Mouse (Mus musculus) MEL (cell line): ENCODE results near the gene Dpysl5. TPM values are rescaled to one million over a fixed set of nuclear protein-coding genes. Genes with fewer than 3 reads are reported as not detected.
A peak's percentile ranks its signal among the peaks of the same experiment; 100 is the strongest.

Experiments
- DNase-seq: peaks from one replicate; pipeline ENCODE4 v3.0.0; 2011; ENCODE audit warnings: low read depth, low spot score
- H3K27ac ChIP-seq: 2 replicates; pipeline ENCODE4 v1.5.1; 2012; ENCODE audit warnings: low read depth, mild to moderate bottlenecking, control low read depth, low read length, moderate library complexity; ENCODE audit not compliant: control insufficient read depth
- H3K27me3 ChIP-seq, 2 experiments: fragments of 150-350 bp in 1 of 2; sonication (generic) in 1 of 2; 2 replicates each; pipeline ENCODE4 v1.6.1; 2012; ENCODE audit warnings: low read length in 2 of 2, mild to moderate bottlenecking in 2 of 2, improper control_type of control experiment in 1 of 2, moderate library complexity in 1 of 2; ENCODE audit not compliant: insufficient read depth in 2 of 2, control insufficient read depth in 1 of 2
- H3K36me3 ChIP-seq, 2 experiments: 2 replicates each; pipeline ENCODE4 v1.6.1; 2012 to 2014; ENCODE audit warnings: low read length in 2 of 2, improper control_type of control experiment in 1 of 2, inconsistent platforms in 1 of 2, mild to moderate bottlenecking in 1 of 2; ENCODE audit not compliant: insufficient read depth in 2 of 2, control insufficient read depth in 1 of 2
- H3K4me1 ChIP-seq, 2 experiments: fragments of 150-350 bp in 1 of 2; sonication (generic) in 1 of 2; 2 replicates each; pipeline ENCODE4 v1.6.1; 2012; ENCODE audit warnings: low read length in 2 of 2, improper control_type of control experiment in 1 of 2, mild to moderate bottlenecking in 1 of 2; ENCODE audit not compliant: insufficient read depth in 2 of 2, control insufficient read depth in 1 of 2
- H3K4me3 ChIP-seq, 2 experiments: fragments of 150-350 bp in 1 of 2; sonication (generic) in 1 of 2; 2 replicates each; pipeline ENCODE4 v1.5.1; 2012; ENCODE audit warnings: low read depth in 2 of 2, low read length in 2 of 2, mild to moderate bottlenecking in 2 of 2, moderate library complexity in 2 of 2, control low read depth in 1 of 2, improper control_type of control experiment in 1 of 2; ENCODE audit not compliant: control insufficient read depth in 1 of 2, insufficient read depth in 1 of 2
- H3K79me2 ChIP-seq: 2 replicates; pipeline ENCODE4 v1.6.1; 2012; ENCODE audit warnings: mild to moderate bottlenecking, low read length, moderate library complexity; ENCODE audit not compliant: control insufficient read depth, poor library complexity, insufficient read depth
- H3K9ac ChIP-seq: 2 replicates; pipeline ENCODE4 v1.6.1; 2012; ENCODE audit warnings: low read depth, mild to moderate bottlenecking, control low read depth, low read length, moderate library complexity; ENCODE audit not compliant: control insufficient read depth, poor library complexity, severe bottlenecking
- H3K9me3 ChIP-seq: fragments of 150-350 bp; sonication (generic); replicated peaks from 2 replicates; pipeline ENCODE4 v1.6.1; 2012; ENCODE audit warnings: mild to moderate bottlenecking, low read length, improper control_type of control experiment, moderate library complexity; ENCODE audit not compliant: insufficient read depth
- BHLHE40 ChIP-seq: IDR thresholded peaks from 2 replicates; pipeline ENCODE4 v1.6.1; 2012; ENCODE audit warnings: low read depth, mild to moderate bottlenecking, inconsistent platforms, low read length, improper control_type of control experiment, borderline replicate concordance
- CHD1 ChIP-seq: IDR thresholded peaks from 2 replicates; pipeline ENCODE4 v1.6.1; 2012; ENCODE audit warnings: low read depth, mild to moderate bottlenecking, inconsistent platforms, low read length, improper control_type of control experiment
- CHD2 ChIP-seq: IDR thresholded peaks from 2 replicates; pipeline ENCODE4 v1.6.1; 2011; ENCODE audit warnings: low read length, improper control_type of control experiment
- CTCF ChIP-seq, 3 experiments: IDR thresholded peaks in 2 of 3; conservative IDR thresholded peaks in 1 of 3; 2 replicates each; pipeline ENCODE4 v1.5.1; 2011 to 2012; ENCODE audit warnings: low read length in 3 of 3, low read depth in 2 of 3, mild to moderate bottlenecking in 2 of 3, improper control_type of control experiment in 1 of 3, inconsistent platforms in 1 of 3, mixed read lengths in 1 of 3, moderate library complexity in 1 of 3; ENCODE audit not compliant: control insufficient read depth in 1 of 3, insufficient read depth in 1 of 3, poor library complexity in 1 of 3, severe bottlenecking in 1 of 3
- E2F4 ChIP-seq: IDR thresholded peaks from 2 replicates; pipeline ENCODE4 v1.6.1; 2011; ENCODE audit warnings: low read depth, low read length, improper control_type of control experiment, borderline replicate concordance
- ELF1 ChIP-seq: IDR thresholded peaks from 2 replicates; pipeline ENCODE4 v1.6.1; 2014; ENCODE audit warnings: low read depth, mild to moderate bottlenecking, inconsistent platforms, low read length, improper control_type of control experiment, moderate library complexity
- EP300 ChIP-seq, 2 experiments: IDR thresholded peaks; 2 replicates each; pipeline ENCODE4 v1.6.1; 2011; ENCODE audit warnings: improper control_type of control experiment in 2 of 2, low read length in 2 of 2, low read depth in 1 of 2, mild to moderate bottlenecking in 1 of 2
- ETS1 ChIP-seq: IDR thresholded peaks from 2 replicates; pipeline ENCODE4 v1.6.1; 2012; ENCODE audit warnings: low read depth, mild to moderate bottlenecking, inconsistent platforms, low read length, improper control_type of control experiment, moderate library complexity
- GABPA ChIP-seq: IDR thresholded peaks from 2 replicates; pipeline ENCODE4 v1.6.1; 2012; ENCODE audit warnings: low read depth, mild to moderate bottlenecking, inconsistent platforms, low read length, improper control_type of control experiment, moderate library complexity
- GATA1 ChIP-seq: IDR thresholded peaks from 2 replicates; pipeline ENCODE4 v1.6.1; 2011; ENCODE audit warnings: low read depth, low read length, improper control_type of control experiment
- HCFC1 ChIP-seq: IDR thresholded peaks from 2 replicates; pipeline ENCODE4 v1.6.1; 2012; ENCODE audit warnings: low read depth, mild to moderate bottlenecking, inconsistent platforms, low read length, improper control_type of control experiment, moderate library complexity
- JUND ChIP-seq: IDR thresholded peaks from 2 replicates; pipeline ENCODE4 v1.6.1; 2011; ENCODE audit warnings: low read depth, mild to moderate bottlenecking, improper control_type of control experiment, low read length
- KAT2A ChIP-seq: conservative IDR thresholded peaks from 2 replicates; pipeline ENCODE4 v1.6.1; 2012; ENCODE audit warnings: low read depth, low read length, improper control_type of control experiment, inconsistent platforms
- MAFK ChIP-seq: IDR thresholded peaks from 2 replicates; pipeline ENCODE4 v1.6.1; 2011; ENCODE audit warnings: low read depth, mild to moderate bottlenecking, low read length, improper control_type of control experiment, borderline replicate concordance
- MAZ ChIP-seq: IDR thresholded peaks from 2 replicates; pipeline ENCODE4 v1.6.1; 2012; ENCODE audit warnings: low read depth, mild to moderate bottlenecking, inconsistent platforms, low read length, improper control_type of control experiment
- MEF2A ChIP-seq: IDR thresholded peaks from 2 replicates; pipeline ENCODE4 v1.6.1; 2014; ENCODE audit warnings: low read depth, mild to moderate bottlenecking, inconsistent platforms, low read length, improper control_type of control experiment; ENCODE audit not compliant: poor library complexity, insufficient replicate concordance, severe bottlenecking; ENCODE audit errors: extremely low read depth
- MXI1 ChIP-seq: IDR thresholded peaks from 2 replicates; pipeline ENCODE4 v1.6.1; 2011; ENCODE audit warnings: mild to moderate bottlenecking, low read depth, low read length, improper control_type of control experiment
- MYB ChIP-seq: IDR thresholded peaks from 2 replicates; pipeline ENCODE4 v1.6.1; 2011; ENCODE audit warnings: mild to moderate bottlenecking, low read depth, low read length, improper control_type of control experiment
- MYC ChIP-seq: IDR thresholded peaks from 2 replicates; pipeline ENCODE4 v1.6.1; 2011; ENCODE audit warnings: low read depth, mild to moderate bottlenecking, low read length, improper control_type of control experiment, moderate library complexity
- NELFE ChIP-seq: IDR thresholded peaks from 2 replicates; pipeline ENCODE4 v1.6.1; 2011; ENCODE audit warnings: low read depth, low read length, improper control_type of control experiment
- NRF1 ChIP-seq: IDR thresholded peaks from 2 replicates; pipeline ENCODE4 v1.6.1; 2014; ENCODE audit warnings: low read depth, mild to moderate bottlenecking, inconsistent platforms, low read length, improper control_type of control experiment, moderate library complexity; ENCODE audit not compliant: poor library complexity, insufficient read depth, severe bottlenecking
- POLR2A ChIP-seq, 2 experiments: IDR thresholded peaks; 2 replicates each; pipeline ENCODE4 v1.6.1; 2011 to 2012; ENCODE audit warnings: low read length in 2 of 2, mild to moderate bottlenecking in 2 of 2, control low read depth in 1 of 2, improper control_type of control experiment in 1 of 2, low read depth in 1 of 2, moderate library complexity in 1 of 2; ENCODE audit not compliant: control insufficient read depth in 1 of 2, insufficient read depth in 1 of 2, poor library complexity in 1 of 2
- POLR2AphosphoS2 ChIP-seq: IDR thresholded peaks from 2 replicates; pipeline ENCODE4 v1.6.1; 2011; ENCODE audit warnings: low read length, improper control_type of control experiment
- POLR2AphosphoS5 ChIP-seq: IDR thresholded peaks from 2 replicates; pipeline ENCODE4 v1.6.1; 2012; ENCODE audit warnings: low read depth, borderline replicate concordance, mild to moderate bottlenecking, inconsistent platforms, low read length, moderate library complexity, mixed read lengths
- RAD21 ChIP-seq: IDR thresholded peaks from 2 replicates; pipeline ENCODE4 v1.6.1; 2011; ENCODE audit warnings: mild to moderate bottlenecking, low read depth, low read length, improper control_type of control experiment
- SIN3A ChIP-seq: IDR thresholded peaks from 2 replicates; pipeline ENCODE4 v1.6.1; 2012; ENCODE audit warnings: low read length, improper control_type of control experiment, inconsistent platforms
- SMC3 ChIP-seq: IDR thresholded peaks from 2 replicates; pipeline ENCODE4 v1.6.1; 2011; ENCODE audit warnings: low read depth, low read length, improper control_type of control experiment
- TAL1 ChIP-seq: IDR thresholded peaks from 2 replicates; pipeline ENCODE4 v1.6.1; 2012; ENCODE audit warnings: mild to moderate bottlenecking, inconsistent platforms, low read length, moderate library complexity, mixed read lengths
- TBP ChIP-seq: IDR thresholded peaks from 2 replicates; pipeline ENCODE4 v1.8.0; 2011; ENCODE audit warnings: low read depth, low read length, improper control_type of control experiment
- TCF12 ChIP-seq: IDR thresholded peaks from 2 replicates; pipeline ENCODE4 v1.6.1; 2014; ENCODE audit warnings: low read depth, mild to moderate bottlenecking, inconsistent platforms, low read length, improper control_type of control experiment, moderate library complexity
- UBTF ChIP-seq: IDR thresholded peaks from 2 replicates; pipeline ENCODE4 v1.6.1; 2012; ENCODE audit warnings: low read depth, mild to moderate bottlenecking, inconsistent platforms, low read length, improper control_type of control experiment, moderate library complexity, borderline replicate concordance; ENCODE audit not compliant: insufficient read depth
- USF1 ChIP-seq: IDR thresholded peaks from 2 replicates; pipeline ENCODE4 v1.6.1; 2014; ENCODE audit warnings: low read depth, mild to moderate bottlenecking, inconsistent platforms, low read length, improper control_type of control experiment, moderate library complexity
- USF2 ChIP-seq, 2 experiments: IDR thresholded peaks; 2 replicates each; pipeline ENCODE4 v1.6.1; 2011 to 2012; ENCODE audit warnings: improper control_type of control experiment in 2 of 2, low read length in 2 of 2, borderline replicate concordance in 1 of 2, inconsistent platforms in 1 of 2, low read depth in 1 of 2, mild to moderate bottlenecking in 1 of 2; ENCODE audit not compliant: insufficient read depth in 1 of 2
- ZC3H11A ChIP-seq: IDR thresholded peaks from 2 replicates; pipeline ENCODE4 v1.6.1; 2012; ENCODE audit warnings: low read depth, mild to moderate bottlenecking, inconsistent platforms, low read length, improper control_type of control experiment
- ZKSCAN1 ChIP-seq: IDR thresholded peaks from 2 replicates; pipeline ENCODE4 v1.6.1; 2012; ENCODE audit warnings: low read depth, mild to moderate bottlenecking, inconsistent platforms, low read length, improper control_type of control experiment, moderate library complexity
- ZMIZ1 ChIP-seq: IDR thresholded peaks from 2 replicates; pipeline ENCODE4 v1.6.1; 2012; ENCODE audit warnings: low read depth, mild to moderate bottlenecking, inconsistent platforms, low read length, improper control_type of control experiment, moderate library complexity
- ZNF384 ChIP-seq: IDR thresholded peaks from 2 replicates; pipeline ENCODE4 v1.6.1; 2012; ENCODE audit warnings: low read depth, mild to moderate bottlenecking, inconsistent platforms, low read length, improper control_type of control experiment
- polyA plus RNA-seq, 2 experiments: library from polyadenylated mRNA; stranded (reverse) in 1 of 2; unstranded in 1 of 2; fragments of >175 nt in 1 of 2; fragments of >200 nt in 1 of 2; gene quantifications; 2 replicates each; pipeline versions ENCODE4 v1.2.1 to v1.2.4; 2012; ENCODE audit warnings: low replicate concordance in 2 of 2, low read depth in 1 of 2; ENCODE audit not compliant: insufficient read length in 2 of 2, insufficient read depth in 1 of 2, missing spikeins in 1 of 2
- total RNA-seq: library from RNA; depleted of rRNA; stranded (reverse); fragments of 300-350 nt; gene quantifications from 2 replicates; pipeline ENCODE4 v1.2.3, GENCODE M21; 2012

Gene Dpysl5
- total and polyA plus RNA-seq, 3 experiments: not detected

DNA sequence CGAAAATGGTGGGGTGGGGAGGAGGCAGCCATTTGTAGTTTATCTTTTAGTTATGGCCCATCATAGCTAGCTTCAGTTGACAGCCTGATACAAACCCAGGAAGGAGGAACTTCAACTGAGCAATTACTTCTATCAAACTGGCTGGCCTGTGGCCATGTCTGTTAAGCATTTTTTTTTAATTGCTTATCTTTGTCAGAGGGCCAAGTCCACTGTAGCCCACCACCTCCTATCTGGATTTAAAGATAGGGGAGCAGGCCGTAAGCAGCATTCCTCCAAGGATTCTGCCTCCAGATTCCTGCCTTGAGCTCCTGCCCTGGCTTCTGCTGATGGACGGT, 41.9 kb upstream of the Dpysl5 start:
- H3K27me3 ChIP-seq: no peaks in the 10 kb centered on the region
- H3K4me3 ChIP-seq: peak overlapping the region; percentile 88 to 97
- peak; percentile 93 for DNase-seq
- peaks cover 43 to 46% of the 10 kb centered on the region in 2 experiments for H3K36me3 ChIP-seq
- peaks cover 15 to 26% of the 10 kb centered on the region in 2 experiments for H3K4me1 ChIP-seq
- H3K9ac ChIP-seq: peak overlapping the region; percentile 90
- peaks cover 44% of the 10 kb centered on the region for H3K79me2 ChIP-seq
- H3K9me3 ChIP-seq: no peaks in the 10 kb centered on the region
- peak overlapping the region; percentile 92 for H3K27ac ChIP-seq
- TF ChIP-seq SIN3A (peak; percentile 94), ZC3H11A (no peak), MEF2A (no peak), BHLHE40 (no peak), MYC (peak; percentile 74), HCFC1 (peak; percentile 52), EP300 (IDR thresholded peaks at IDR 0.05; ENCODE audit: low read depth in 1 of 2, low read length in 2 of 2) (peak; percentile 90 to 95), POLR2AphosphoS2 (0 out of 2 replicates have a peak, but pooled peaks have one; percentile 41), POLR2AphosphoS5 (no peak), NELFE (peak; percentile 28), POLR2A (IDR thresholded peaks at IDR 0.05; ENCODE audit: control insufficient read depth in 1 of 2, insufficient read depth in 1 of 2, low read depth in 1 of 2, low read length in 2 of 2, poor library complexity in 1 of 2) (0 out of 4 replicates have a peak, but pooled peaks of 1 of the 2 experiments have one; percentile 34), ZMIZ1 (0 out of 2 replicates have a peak, but pooled peaks have one; percentile 26), USF1 (no peak), NRF1 (no peak), MYB (peak; percentile 93), TCF12 (peak; percentile 94), USF2 (IDR thresholded peaks at IDR 0.05; ENCODE audit: borderline replicate concordance in 1 of 2, insufficient read depth in 1 of 2, low read depth in 1 of 2, low read length in 2 of 2) (no peak), RAD21 (no peak), KAT2A (no peak; the same call in 1 of the 2 replicates), MAZ (peak; percentile 83), TBP (0 out of 2 replicates have a peak, but pooled peaks have one; percentile 60), GABPA (no peak), SMC3 (no peak), JUND (no peak), ETS1 (peak; percentile 94), MXI1 (peak; percentile 58), CTCF (IDR thresholded peaks at IDR 0.05 in 2 of 3, conservative IDR thresholded peaks at IDR 0.05 in 1 of 3; ENCODE audit: control insufficient read depth in 1 of 3, insufficient read depth in 1 of 3, low read depth in 2 of 3, low read length in 3 of 3, poor library complexity in 1 of 3, severe bottlenecking in 1 of 3) (no peak), ZNF384 (peak; percentile 99), MAFK (peak; percentile 81; the same call in 1 of the 2 replicates), ELF1 (peak; percentile 58; the same call in 1 of the 2 replicates), GATA1 (peak; percentile 97), E2F4 (no peak), TAL1 (peak; percentile 76), CHD1 (no peak), ZKSCAN1 (no peak; the same call in 1 of the 2 replicates), CHD2 (no peak), UBTF (no peak)
